Mouse (Mus musculus): ENCODE data around the gene Shcbp1. TPM values are rescaled to one million over a fixed set of nuclear protein-coding genes. Genes with fewer than 3 reads are reported as not detected.

Gene Shcbp1
- 12.1 and 15.1 TPM in 2 replicates for polyA plus RNA-seq (2015; fragmentation: Nextera tagmentation; extraction: Ambion mirVana)

DNA sequence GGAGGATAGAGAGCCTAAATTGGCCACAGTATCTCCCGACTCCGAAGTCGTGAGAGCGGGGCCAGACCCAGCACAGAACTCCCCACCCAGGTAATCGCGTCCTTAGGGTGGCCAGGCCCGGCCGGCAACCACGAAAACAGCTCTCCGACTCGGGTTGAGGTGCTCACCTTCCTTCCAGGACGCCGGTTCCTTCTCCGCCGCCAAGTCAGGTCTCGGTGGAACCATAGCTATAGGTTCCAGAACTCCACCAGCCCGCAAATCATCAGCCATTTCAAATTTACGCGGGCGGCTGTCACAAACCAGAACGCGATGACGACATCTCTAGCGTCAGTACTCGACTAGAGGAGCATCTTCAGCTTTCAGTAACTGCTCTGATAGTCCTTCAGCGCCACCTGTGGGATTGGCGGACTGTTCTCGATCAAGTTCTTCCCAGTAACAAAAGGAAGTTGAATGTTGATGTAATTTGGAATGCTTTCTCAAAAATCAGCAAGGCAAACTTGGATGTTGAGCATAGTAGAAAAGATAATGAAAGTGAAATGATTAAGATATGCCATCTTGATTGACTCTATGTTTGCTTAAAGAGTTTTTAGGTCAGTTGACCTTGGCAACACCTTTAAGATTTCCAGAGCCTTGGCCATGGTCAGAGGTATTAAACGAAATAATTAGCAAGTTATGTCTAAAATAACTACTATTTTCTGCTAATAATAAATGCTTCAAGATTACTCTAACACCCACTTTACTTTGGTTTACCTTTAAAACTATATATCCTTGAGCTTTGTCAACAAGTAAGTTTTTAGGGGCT is at the start of gene Shcbp1:
Gene Shcbp1 (minus strand): TSS at position 314 of the 802 bp plus-strand sequence.
- TF ChIP-seq CTCF (IDR thresholded peaks at IDR 0.05; ENCODE audit: low read depth) (peak; percentile 87), EP300 (IDR thresholded peaks at IDR 0.05; ENCODE audit: low read depth) (peak; percentile 63; the same call in 1 of the 2 replicates)
- Histone ChIP-seq H3K36me3 (replicated peaks; ENCODE audit: insufficient read depth, low read length) (no peaks in the 10 kb centered on the region), H3K4me2 (ENCODE audit: low read depth, low read length) (peak within 1 kb of the TSS; percentile 93), H3K27me3 (ENCODE audit: insufficient read depth, low read length) (no peaks in the 10 kb centered on the region), H3K27ac (ENCODE audit: low read depth) (peak within 1 kb of the TSS; percentile 42; the same call in 1 of the 2 replicates), H3K4me1 (ENCODE audit: insufficient read depth) (peaks cover 5% of the 10 kb centered on the region; the same call in 1 of the 2 replicates), H3K4me3 (ENCODE audit: low read depth, low read length) (peak within 1 kb of the TSS; percentile 90), H3K9me3 (ENCODE audit: low read length) (no peaks in the 10 kb centered on the region), H3K9ac (replicated peaks) (peak within 1 kb of the TSS; percentile 81)
- 5% methylated on average over 29 of the region's 29 CpGs for WGBS (ENCODE audit: insufficient replicate concordance)
- ATAC-seq (peak; percentile 97), DNase-seq (peak; percentile 93)

DNA sequence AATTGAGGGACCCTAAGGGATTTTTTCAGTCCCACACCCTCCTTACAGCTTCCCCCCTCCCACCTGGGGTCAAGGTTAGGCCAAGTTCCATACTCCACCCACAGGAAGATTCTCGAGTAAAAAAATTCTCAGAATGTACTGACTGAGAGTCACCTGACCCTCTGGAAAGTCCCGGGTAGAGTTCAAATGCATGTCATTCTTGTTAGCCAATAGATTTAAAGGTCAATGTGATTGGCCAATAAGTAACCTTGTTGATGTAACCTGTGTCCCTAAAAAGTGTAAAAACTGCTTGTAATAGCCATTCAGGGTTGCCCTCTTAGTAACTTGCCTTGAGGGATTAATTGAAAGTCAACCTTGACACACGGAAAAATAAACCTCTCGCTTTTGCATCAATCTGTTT is 29.5 kb upstream of the Shcbp1 start:
- no peaks in the 10 kb centered on the region for H3K27me3 ChIP-seq (ENCODE audit: insufficient read depth, low read length)
- H3K9me3 ChIP-seq (ENCODE audit: low read length), result no peaks in the 10 kb centered on the region; the same call in 1 of the 2 replicates
- no peaks in the 10 kb centered on the region for H3K4me1 ChIP-seq (ENCODE audit: insufficient read depth)
- TF ChIP-seq EP300 (IDR thresholded peaks at IDR 0.05; ENCODE audit: low read depth) (no peak), CTCF (IDR thresholded peaks at IDR 0.05; ENCODE audit: low read depth) (no peak)
- no peak for ATAC-seq
- H3K9ac ChIP-seq (replicated peaks), result no peak overlapping the region
- 77% methylated on average over 4 of the region's 4 CpGs for WGBS (ENCODE audit: insufficient replicate concordance)
- H3K4me3 ChIP-seq (ENCODE audit: low read depth, low read length), result no peak overlapping the region
- H3K27ac ChIP-seq (ENCODE audit: low read depth), result no peak overlapping the region
- no peaks in the 10 kb centered on the region for H3K36me3 ChIP-seq (replicated peaks; ENCODE audit: insufficient read depth, low read length)
- DNase-seq, result no peak
- no peak overlapping the region for H3K4me2 ChIP-seq (ENCODE audit: low read depth, low read length)

DNA sequence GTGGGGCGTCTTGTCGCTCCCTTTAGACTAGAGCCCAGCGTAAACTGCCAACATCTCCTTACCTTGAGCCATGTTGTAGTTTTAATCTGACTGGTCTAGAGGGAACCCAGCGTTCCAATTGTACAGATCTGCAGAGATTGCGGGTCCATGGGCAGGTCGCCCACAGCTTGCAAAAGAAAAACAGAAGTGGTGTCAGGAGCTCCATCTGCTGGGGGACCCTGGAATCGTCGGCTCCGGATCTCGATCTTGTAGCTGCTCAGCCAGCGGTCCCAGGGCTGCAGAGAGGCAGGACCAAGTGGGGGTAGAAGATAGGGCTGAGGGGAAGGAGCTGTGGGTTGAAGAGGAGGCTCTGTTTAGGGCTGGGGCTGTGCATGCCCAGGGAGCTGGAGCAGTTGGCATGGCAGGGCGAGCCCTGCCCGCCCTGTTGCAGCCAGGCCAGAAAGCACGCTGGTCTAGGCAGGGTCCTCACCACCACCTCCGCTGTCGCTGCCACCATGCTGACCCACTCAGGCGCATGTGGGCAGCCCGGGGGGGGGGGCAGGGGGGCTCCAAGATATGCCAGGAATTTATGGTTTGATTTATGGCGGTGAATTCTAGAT is 21.3 kb upstream of the Shcbp1 start:
- WGBS (ENCODE audit: insufficient replicate concordance), result 53% methylated on average over 19 of the region's 19 CpGs
- H3K27ac ChIP-seq (ENCODE audit: low read depth), result no peak overlapping the region
- no peak overlapping the region for H3K9ac ChIP-seq (replicated peaks)
- no peaks in the 10 kb centered on the region for H3K27me3 ChIP-seq (ENCODE audit: insufficient read depth, low read length)
- ATAC-seq, result no peak
- no peaks in the 10 kb centered on the region for H3K36me3 ChIP-seq (replicated peaks; ENCODE audit: insufficient read depth, low read length)
- H3K4me2 ChIP-seq (ENCODE audit: low read depth, low read length), result no peak overlapping the region
- DNase-seq, result peak; percentile 33
- no peaks in the 10 kb centered on the region for H3K4me1 ChIP-seq (ENCODE audit: insufficient read depth)
- H3K4me3 ChIP-seq (ENCODE audit: low read depth, low read length), result no peak overlapping the region
- H3K9me3 ChIP-seq (ENCODE audit: low read length), result no peaks in the 10 kb centered on the region
- TF ChIP-seq CTCF (IDR thresholded peaks at IDR 0.05; ENCODE audit: low read depth), result peak; percentile 43
- TF ChIP-seq EP300 (IDR thresholded peaks at IDR 0.05; ENCODE audit: low read depth), result no peak

DNA sequence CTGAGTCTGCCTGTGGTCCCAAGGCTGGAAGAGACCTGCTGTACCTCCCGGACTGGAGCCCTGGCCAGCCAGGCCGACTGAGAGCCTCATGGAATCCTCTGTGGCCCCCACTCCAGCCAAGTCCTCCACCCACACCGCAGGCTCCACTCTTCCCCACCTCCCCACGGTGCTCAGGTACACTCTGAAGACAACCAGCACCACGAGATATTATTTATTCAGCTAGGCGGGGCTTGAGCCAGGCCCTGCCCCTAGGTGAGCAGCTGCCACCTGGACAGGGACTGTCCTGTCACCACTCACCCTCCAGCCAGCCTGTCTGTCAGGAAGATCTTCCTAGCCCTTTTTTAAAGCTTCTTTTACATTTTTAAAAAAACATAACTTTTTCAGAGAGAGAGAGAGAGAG is 1.1 kb downstream of the Shcbp1 start:
- H3K9ac ChIP-seq (replicated peaks), result peak overlapping the region; percentile 51
- H3K4me3 ChIP-seq (ENCODE audit: low read depth, low read length), result peak overlapping the region; percentile 90
- 59% methylated on average over 5 of the region's 6 CpGs for WGBS (ENCODE audit: insufficient replicate concordance)
- DNase-seq (no peak), ATAC-seq (0 out of 2 replicates have a peak, but pooled peaks have one; percentile 13)
- no peaks in the 10 kb centered on the region for H3K36me3 ChIP-seq (replicated peaks; ENCODE audit: insufficient read depth, low read length)
- no peaks in the 10 kb centered on the region for H3K27me3 ChIP-seq (ENCODE audit: insufficient read depth, low read length)
- TF ChIP-seq EP300 (IDR thresholded peaks at IDR 0.05; ENCODE audit: low read depth) (no peak), CTCF (IDR thresholded peaks at IDR 0.05; ENCODE audit: low read depth) (no peak)
- no peaks in the 10 kb centered on the region for H3K9me3 ChIP-seq (ENCODE audit: low read length)
- H3K4me1 ChIP-seq (ENCODE audit: insufficient read depth), result peaks cover 5% of the 10 kb centered on the region; the same call in 1 of the 2 replicates
- H3K4me2 ChIP-seq (ENCODE audit: low read depth, low read length), result peak overlapping the region; percentile 93
- H3K27ac ChIP-seq (ENCODE audit: low read depth), result no peak overlapping the region

DNA sequence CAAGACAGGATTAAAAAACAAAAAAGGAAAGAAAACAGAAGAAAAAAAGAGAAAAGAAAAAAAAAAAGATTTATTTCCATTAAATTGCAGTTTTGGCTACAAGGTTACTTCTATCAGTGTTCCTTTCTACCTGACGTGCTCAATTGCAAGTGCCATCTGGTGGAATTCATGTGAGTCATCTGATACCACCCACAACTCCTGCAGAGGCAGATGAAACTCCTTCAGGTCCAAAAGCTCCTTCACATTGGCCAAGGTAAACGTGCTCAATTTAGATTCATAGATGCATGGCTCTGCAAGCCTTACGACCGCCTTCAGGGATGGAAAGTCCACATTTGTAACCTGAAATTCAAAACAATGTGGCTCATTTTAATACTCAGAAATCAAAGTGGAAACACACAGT is 14.6 kb downstream of the Shcbp1 start:
- 87% methylated on average over 4 of the region's 4 CpGs for WGBS (ENCODE audit: insufficient replicate concordance)
- Histone ChIP-seq H3K4me3 (ENCODE audit: low read depth, low read length) (no peak overlapping the region), H3K36me3 (replicated peaks; ENCODE audit: insufficient read depth, low read length) (peaks cover 5% of the 10 kb centered on the region; the same call in 1 of the 2 replicates), H3K9ac (replicated peaks) (no peak overlapping the region), H3K4me2 (ENCODE audit: low read depth, low read length) (no peak overlapping the region), H3K4me1 (ENCODE audit: insufficient read depth) (no peaks in the 10 kb centered on the region), H3K27ac (ENCODE audit: low read depth) (no peak overlapping the region), H3K9me3 (ENCODE audit: low read length) (no peaks in the 10 kb centered on the region), H3K27me3 (ENCODE audit: insufficient read depth, low read length) (no peaks in the 10 kb centered on the region)
- ATAC-seq (no peak), DNase-seq (no peak)
- TF ChIP-seq EP300 (IDR thresholded peaks at IDR 0.05; ENCODE audit: low read depth) (no peak), CTCF (IDR thresholded peaks at IDR 0.05; ENCODE audit: low read depth) (no peak)

- no peak for ATAC-seq
Measured at GRCm38 (mm10) chr8:4753048-4753447, 26.3 kb downstream of the Shcbp1 start.

More at GRCm38 (mm10) chr8:4753048-4753447, 26.3 kb downstream of the Shcbp1 start:
- Histone ChIP-seq H3K9me3 (ENCODE audit: low read length) (no peaks in the 10 kb centered on the region), H3K4me1 (ENCODE audit: insufficient read depth) (no peaks in the 10 kb centered on the region), H3K27ac (ENCODE audit: low read depth) (no peak overlapping the region), H3K4me2 (ENCODE audit: low read depth, low read length) (no peak overlapping the region), H3K27me3 (ENCODE audit: insufficient read depth, low read length) (no peaks in the 10 kb centered on the region), H3K4me3 (ENCODE audit: low read depth, low read length) (no peak overlapping the region), H3K36me3 (replicated peaks; ENCODE audit: insufficient read depth, low read length) (0 out of 2 replicates have a peak, but pooled peaks cover 8% of the 10 kb centered on the region), H3K9ac (replicated peaks) (no peak overlapping the region)
- WGBS (ENCODE audit: insufficient replicate concordance), result 61% methylated on average over 5 of the region's 5 CpGs
- DNase-seq, result no peak
- TF ChIP-seq EP300 (IDR thresholded peaks at IDR 0.05; ENCODE audit: low read depth) (no peak), CTCF (IDR thresholded peaks at IDR 0.05; ENCODE audit: low read depth) (no peak)

All from liver, postnatal 0 days (tissue).